Mouse (Mus musculus) G1E (cell line): ENCODE measurements at regions not wholly inside any gene's neighbourhood (a gene's known extent, or its start where the extent isn't known, plus 50 kb on each side); places are given as distances from the start of the nearest gene placed in this dataset.

Experiments used
- ATAC-seq: 2 replicates; pipeline ENCODE4 v1.8.0; 2016; ENCODE audit warnings: mild to moderate bottlenecking; ENCODE audit not compliant: insufficient number of reproducible peaks, poor library complexity, low FRiP score, severe bottlenecking; ENCODE audit errors: extremely low read depth
- DNase-seq: peaks from one replicate; pipeline ENCODE4 v3.0.0; 2012; ENCODE audit warnings: low spot score
- H3K27me3 ChIP-seq: 2 replicates; pipeline ENCODE4 v1.6.1; 2012; ENCODE audit warnings: mild to moderate bottlenecking, low read length, inconsistent platforms; ENCODE audit not compliant: insufficient read depth
- H3K36me3 ChIP-seq: replicated peaks from 2 replicates; pipeline ENCODE3; 2012; ENCODE audit warnings: mild to moderate bottlenecking, inconsistent platforms
- H3K4me1 ChIP-seq: 2 replicates; pipeline ENCODE4 v1.6.1; 2012; ENCODE audit warnings: low read depth, low read length, inconsistent platforms, mixed read lengths; ENCODE audit not compliant: insufficient read depth
- H3K4me3 ChIP-seq: 2 replicates; pipeline ENCODE4 v1.5.1; 2012; ENCODE audit warnings: low read depth, mild to moderate bottlenecking, inconsistent platforms, low read length, moderate library complexity, mixed read lengths
- H3K9me3 ChIP-seq: replicated peaks from 2 replicates; pipeline ENCODE4 v1.6.1; 2012; ENCODE audit warnings: inconsistent platforms
- CTCF ChIP-seq: IDR thresholded peaks from 2 replicates; pipeline ENCODE4 v1.5.1; 2012; ENCODE audit warnings: low read depth, low read length, inconsistent platforms, mixed read lengths
- GATA1 ChIP-seq: IDR thresholded peaks from 2 replicates; pipeline ENCODE4 v1.6.1; 2012; ENCODE audit warnings: borderline replicate concordance, low read length, inconsistent platforms, mixed read lengths
- GATA2 ChIP-seq: IDR thresholded peaks from 2 replicates; pipeline ENCODE4 v1.6.1; 2012; ENCODE audit warnings: low read depth, low read length, inconsistent platforms, borderline replicate concordance
- POLR2AphosphoS5 ChIP-seq: IDR thresholded peaks from 2 replicates; pipeline ENCODE4 v1.6.1; 2012; ENCODE audit warnings: low read depth, low read length, inconsistent platforms; ENCODE audit not compliant: insufficient replicate concordance
- TAL1 ChIP-seq: conservative IDR thresholded peaks from 2 replicates; pipeline ENCODE4 v1.6.1; 2012; ENCODE audit warnings: low read depth, low read length, inconsistent platforms, mixed read lengths

GRCm38 (mm10) chr13:46032281-46032680, 67.5 kb upstream of the Atxn1 start:
- no peak for TF ChIP-seq TAL1
- no peak for TF ChIP-seq GATA2
- TF ChIP-seq POLR2AphosphoS5, result no peak
- TF ChIP-seq GATA1, result no peak
- Histone ChIP-seq H3K9me3 (no peaks in the 10 kb centered on the region), H3K36me3 (no peaks in the 10 kb centered on the region), H3K4me3 (no peak overlapping the region), H3K27me3 (peaks cover 4% of the 10 kb centered on the region; the same call in 1 of the 2 replicates), H3K4me1 (no peaks in the 10 kb centered on the region)
- no peak for ATAC-seq
- no peak for DNase-seq

GRCm38 (mm10) chr13:46026018-46026417, 61.2 kb upstream of the Atxn1 start:
- no peak overlapping the region for H3K4me3 ChIP-seq
- ATAC-seq (no peak), DNase-seq (no peak)
- TF ChIP-seq GATA1 (no peak), POLR2AphosphoS5 (no peak), CTCF (no peak), TAL1 (no peak), GATA2 (no peak)
- H3K4me1 ChIP-seq, result no peaks in the 10 kb centered on the region
- peaks cover 24% of the 10 kb centered on the region for H3K27me3 ChIP-seq
- no peaks in the 10 kb centered on the region for H3K9me3 ChIP-seq
- H3K36me3 ChIP-seq, result no peaks in the 10 kb centered on the region

- Histone ChIP-seq H3K4me1 (no peaks in the 10 kb centered on the region), H3K27me3 (peaks cover 24% of the 10 kb centered on the region), H3K36me3 (no peaks in the 10 kb centered on the region), H3K4me3 (no peak overlapping the region), H3K9me3 (no peaks in the 10 kb centered on the region)
- ATAC-seq (no peak), DNase-seq (no peak)
- no peak for TF ChIP-seq POLR2AphosphoS5
- TF ChIP-seq GATA1, result no peak
- TF ChIP-seq TAL1, result no peak
- TF ChIP-seq CTCF, result no peak
- TF ChIP-seq GATA2, result no peak
Observed at GRCm38 (mm10) chr13:46023630-46024041, 58.8 kb upstream of the Atxn1 start.

GRCm38 (mm10) chr13:46023187-46023586, 58.4 kb upstream of the Atxn1 start:
- no peaks in the 10 kb centered on the region for H3K9me3 ChIP-seq
- H3K4me3 ChIP-seq, result no peak overlapping the region
- H3K4me1 ChIP-seq, result no peaks in the 10 kb centered on the region
- TF ChIP-seq GATA1 (no peak), CTCF (no peak), TAL1 (no peak), POLR2AphosphoS5 (no peak), GATA2 (no peak)
- DNase-seq (no peak), ATAC-seq (no peak)
- H3K27me3 ChIP-seq, result peaks cover 24% of the 10 kb centered on the region
- no peaks in the 10 kb centered on the region for H3K36me3 ChIP-seq

GRCm38 (mm10) chr13:46020945-46021835, 56.4 kb upstream of the Atxn1 start:
- Histone ChIP-seq H3K4me1 (no peaks in the 10 kb centered on the region), H3K36me3 (no peaks in the 10 kb centered on the region), H3K27me3 (peaks cover 21% of the 10 kb centered on the region), H3K4me3 (no peak overlapping the region), H3K9me3 (no peaks in the 10 kb centered on the region)
- no peak for ATAC-seq
- TF ChIP-seq TAL1, result no peak
- no peak for DNase-seq

GRCm38 (mm10) chr13:46019431-46020166, 54.8 kb upstream of the Atxn1 start:
- DNase-seq (no peak), ATAC-seq (no peak)
- peaks cover 23% of the 10 kb centered on the region for H3K27me3 ChIP-seq
- H3K9me3 ChIP-seq, result no peaks in the 10 kb centered on the region
- no peak for TF ChIP-seq TAL1
- no peak for TF ChIP-seq POLR2AphosphoS5
- TF ChIP-seq GATA1, result no peak
- no peak for TF ChIP-seq CTCF
- no peak for TF ChIP-seq GATA2
- H3K36me3 ChIP-seq, result no peaks in the 10 kb centered on the region
- no peak overlapping the region for H3K4me3 ChIP-seq
- no peaks in the 10 kb centered on the region for H3K4me1 ChIP-seq

- TF ChIP-seq TAL1, result no peak
- TF ChIP-seq GATA1, result no peak
- TF ChIP-seq GATA2, result no peak
- no peak for TF ChIP-seq CTCF
- no peak for TF ChIP-seq POLR2AphosphoS5
- Histone ChIP-seq H3K4me3 (no peak overlapping the region), H3K27me3 (peaks cover 20% of the 10 kb centered on the region; the same call in 1 of the 2 replicates), H3K36me3 (no peaks in the 10 kb centered on the region), H3K9me3 (no peaks in the 10 kb centered on the region), H3K4me1 (no peaks in the 10 kb centered on the region)
- ATAC-seq (no peak), DNase-seq (no peak)
Observed at GRCm38 (mm10) chr13:46018903-46019430, 54.2 kb upstream of the Atxn1 start.
